Mouse (Mus musculus) heart, postnatal 0 days (tissue): ENCODE measurements around the gene Rbfox1.

ENCODE experiments used
- CTCF ChIP-seq: IDR thresholded peaks from 2 replicates; pipeline ENCODE4 v1.5.1; 2016; ENCODE audit warnings: antibody characterized with exemption, control low read depth, low read depth
- EP300 ChIP-seq: IDR thresholded peaks from 2 replicates; pipeline ENCODE4 v1.6.1; 2016; ENCODE audit warnings: antibody characterized with exemption, low read depth

GRCm38 (mm10) chr16:6840461-6840860, 955.3 kb downstream of the Rbfox1 start:
- no peak for TF ChIP-seq CTCF
- TF ChIP-seq EP300: no peak
